Mouse (Mus musculus) ES-E14 (cell line): ENCODE results near the gene Sult5a1. TPM values are rescaled to one million over a fixed set of nuclear protein-coding genes. Genes with fewer than 3 reads are reported as not detected.

ENCODE experiments used
- DNase-seq: peaks from one replicate; pipeline ENCODE4 v3.0.0-alpha.2; 2013; ENCODE audit warnings: low read depth, low spot score
- H3K27ac ChIP-seq: 2 replicates; pipeline ENCODE4 v1.5.1; 2012; ENCODE audit warnings: low read depth, mild to moderate bottlenecking, low read length, moderate library complexity, mixed read lengths; ENCODE audit not compliant: poor library complexity, insufficient read depth, severe bottlenecking
- H3K36me3 ChIP-seq: 2 replicates; pipeline ENCODE4 v1.6.1; 2012; ENCODE audit warnings: mild to moderate bottlenecking, low read length, moderate library complexity, mixed read lengths; ENCODE audit not compliant: control insufficient read depth, poor library complexity, insufficient read depth, severe bottlenecking
- H3K4me1 ChIP-seq, 2 experiments: fragments of 150-350 bp in 1 of 2; sonication (generic) in 1 of 2; 2 replicates each; pipeline ENCODE4 v1.6.1; 2012; ENCODE audit warnings: low read length in 2 of 2, mild to moderate bottlenecking in 1 of 2, mixed read lengths in 1 of 2; ENCODE audit not compliant: control insufficient read depth in 2 of 2, insufficient read depth in 2 of 2, poor library complexity in 1 of 2
- H3K4me3 ChIP-seq, 2 experiments: fragments of 150-350 bp in 1 of 2; sonication (generic) in 1 of 2; 2 replicates each; pipeline ENCODE4 v1.5.1; 2012; ENCODE audit warnings: low read length in 2 of 2, low read depth in 1 of 2, mild to moderate bottlenecking in 1 of 2, mixed read lengths in 1 of 2; ENCODE audit not compliant: insufficient read depth in 1 of 2, poor library complexity in 1 of 2, severe bottlenecking in 1 of 2
- H3K9ac ChIP-seq: 2 replicates; pipeline ENCODE4 v1.6.1; 2012; ENCODE audit warnings: low read depth, mild to moderate bottlenecking, low read length, mixed read lengths; ENCODE audit not compliant: poor library complexity, insufficient read depth, severe bottlenecking
- H3K9me3 ChIP-seq: fragments of 150-350 bp; sonication (generic); 2 replicates; pipeline ENCODE4 v1.6.1; 2012; ENCODE audit warnings: low read depth, mild to moderate bottlenecking, low read length; ENCODE audit not compliant: control insufficient read depth, insufficient read depth
- CHD2 ChIP-seq: IDR thresholded peaks from 2 replicates; pipeline ENCODE4 v1.6.1; 2014; ENCODE audit warnings: mild to moderate bottlenecking, low read depth, low read length, inconsistent platforms
- HCFC1 ChIP-seq: IDR thresholded peaks from 2 replicates; pipeline ENCODE4 v1.6.1; 2012; ENCODE audit warnings: low read length, inconsistent platforms, borderline replicate concordance; ENCODE audit not compliant: insufficient read depth
- MAFK ChIP-seq: IDR thresholded peaks from 2 replicates; pipeline ENCODE4 v1.6.1; 2014; ENCODE audit warnings: mild to moderate bottlenecking, low read depth, low read length, inconsistent platforms; ENCODE audit not compliant: insufficient read depth
- ZC3H11A ChIP-seq: IDR thresholded peaks from 2 replicates; pipeline ENCODE4 v1.6.1; 2012; ENCODE audit warnings: low read depth, mild to moderate bottlenecking, inconsistent platforms, low read length, borderline replicate concordance
- ZNF384 ChIP-seq: IDR thresholded peaks from 2 replicates; pipeline ENCODE4 v1.6.1; 2012; ENCODE audit warnings: low read depth, low read length, inconsistent platforms
- in situ Hi-C, 2 experiments: fragments of 600-800 bp; cut with MboI; formaldehyde crosslinking; loops; one replicate each; pipeline ENCODE4 v1.15.1; 2025; ENCODE audit warnings: low sequenced_read_pairs in 2 of 2, inconsistent platforms in 1 of 2; ENCODE audit not compliant: unreplicated experiment in 2 of 2
- total RNA-seq: library from RNA; depleted of rRNA; stranded (reverse); fragments of 300-350 nt; gene quantifications from 2 replicates; pipeline ENCODE4 v1.2.3, GENCODE M21; 2012

Gene Sult5a1
- total RNA-seq, 1 experiment, result 3.3 TPM

GRCm38 (mm10) chr8:123193771-123194170, 35.7 kb upstream of the Sult5a1 start:
- H3K36me3 ChIP-seq, result no peaks in the 10 kb centered on the region
- no peak for TF ChIP-seq ZNF384
- no peak for TF ChIP-seq CHD2
- no peak for TF ChIP-seq MAFK
- no peak for TF ChIP-seq HCFC1
- H3K9ac ChIP-seq, result no peak overlapping the region
- H3K4me1 ChIP-seq, result peaks cover 3 to 16% of the 10 kb centered on the region in 2 experiments; a peak in 2 of 4 replicates
- H3K27ac ChIP-seq, result no peak overlapping the region
- in situ Hi-C loops, result no loop called here
- no peaks in the 10 kb centered on the region for H3K9me3 ChIP-seq
- no peak for DNase-seq
- no peak overlapping the region for H3K4me3 ChIP-seq

- no peak for TF ChIP-seq ZC3H11A
- TF ChIP-seq ZNF384, result no peak
- no peak for TF ChIP-seq MAFK
- no peak for TF ChIP-seq HCFC1
- TF ChIP-seq CHD2, result no peak
- Histone ChIP-seq H3K27ac (peak overlapping the region; percentile 9; the same call in 1 of the 2 replicates), H3K36me3 (no peaks in the 10 kb centered on the region), H3K9ac (no peak overlapping the region), H3K4me3 (peak overlapping the region in 1 of 2 experiments; percentile 2; a peak in 1 of 4 replicates), H3K9me3 (no peaks in the 10 kb centered on the region), H3K4me1 (peaks cover 3 to 14% of the 10 kb centered on the region in 2 experiments; a peak in 3 of 4 replicates)
- peak; percentile 28 for DNase-seq
- in situ Hi-C loops, result no loop called here
These were observed 33.8 kb upstream of the Sult5a1 start for GRCm38 (mm10) chr8:123191908-123192307.

- Histone ChIP-seq H3K4me3 (peak overlapping the region in 1 of 2 experiments; percentile 8; a peak in 1 of 4 replicates), H3K9me3 (no peaks in the 10 kb centered on the region), H3K36me3 (no peaks in the 10 kb centered on the region), H3K27ac (no peak overlapping the region), H3K9ac (peak overlapping the region; percentile 41; the same call in 1 of the 2 replicates), H3K4me1 (peaks cover 3 to 14% of the 10 kb centered on the region in 2 experiments; a peak in 3 of 4 replicates)
- TF ChIP-seq ZNF384, result peak; percentile 93
- no peak for TF ChIP-seq CHD2
- peak; percentile 21; the same call in 1 of the 2 replicates for TF ChIP-seq ZC3H11A
- in situ Hi-C loops, result no loop called here
- peak; percentile 78 for DNase-seq
These were observed 32.6 kb upstream of the Sult5a1 start for GRCm38 (mm10) chr8:123190678-123191077.

- no peaks in the 10 kb centered on the region for H3K9me3 ChIP-seq
- H3K9ac ChIP-seq, result no peak overlapping the region
- in situ Hi-C loops, result no loop called here
- no peak for DNase-seq
- peaks cover 3 to 14% of the 10 kb centered on the region in 2 experiments; a peak in 3 of 4 replicates for H3K4me1 ChIP-seq
- H3K27ac ChIP-seq, result no peak overlapping the region
- H3K36me3 ChIP-seq, result no peaks in the 10 kb centered on the region
- no peak for TF ChIP-seq ZNF384
- no peak overlapping the region for H3K4me3 ChIP-seq
These were observed 30.7 kb upstream of the Sult5a1 start for GRCm38 (mm10) chr8:123188841-123189240.

GRCm38 (mm10) chr8:123188006-123188405, 29.9 kb upstream of the Sult5a1 start:
- no peak overlapping the region for H3K27ac ChIP-seq
- in situ Hi-C loops, result no loop called here
- peaks cover 3 to 12% of the 10 kb centered on the region in 2 experiments; a peak in 3 of 4 replicates for H3K4me1 ChIP-seq

More at GRCm38 (mm10) chr8:123188006-123188405, 29.9 kb upstream of the Sult5a1 start:
- no peak overlapping the region for H3K9ac ChIP-seq
- H3K9me3 ChIP-seq, result no peaks in the 10 kb centered on the region
- TF ChIP-seq ZNF384, result no peak
- no peak for TF ChIP-seq CHD2
- TF ChIP-seq ZC3H11A, result no peak
- no peak for TF ChIP-seq HCFC1
- TF ChIP-seq MAFK, result no peak
- H3K36me3 ChIP-seq, result no peaks in the 10 kb centered on the region
- DNase-seq, result no peak
- no peak overlapping the region for H3K4me3 ChIP-seq
